Mouse (Mus musculus) monocyte, adult 5-6 weeks (primary cell): ENCODE results near the gene Kif16b. TPM values are rescaled to one million over a fixed set of nuclear protein-coding genes. Genes with fewer than 3 reads are reported as not detected.

Experiments
- ATAC-seq: fragments of 153-309, 156-312 bp; replicated peaks from 2 replicates; pipeline ENCODE4 v1.8.0; 2017; ENCODE audit warnings: mild to moderate bottlenecking; ENCODE audit not compliant: low TSS enrichment, insufficient number of reproducible peaks, severe bottlenecking, poor library complexity, low FRiP score
- total RNA-seq: library from RNA; stranded (forward); fragments of 200-1000, 200-491, 200-594 nt; gene quantifications from 3 replicates; pipeline ENCODE4 v1.2.3, GENCODE M21; 2017

Kif16b gene
- total RNA-seq, 1 experiment from 2014 or later: 18.8 TPM

DNA sequence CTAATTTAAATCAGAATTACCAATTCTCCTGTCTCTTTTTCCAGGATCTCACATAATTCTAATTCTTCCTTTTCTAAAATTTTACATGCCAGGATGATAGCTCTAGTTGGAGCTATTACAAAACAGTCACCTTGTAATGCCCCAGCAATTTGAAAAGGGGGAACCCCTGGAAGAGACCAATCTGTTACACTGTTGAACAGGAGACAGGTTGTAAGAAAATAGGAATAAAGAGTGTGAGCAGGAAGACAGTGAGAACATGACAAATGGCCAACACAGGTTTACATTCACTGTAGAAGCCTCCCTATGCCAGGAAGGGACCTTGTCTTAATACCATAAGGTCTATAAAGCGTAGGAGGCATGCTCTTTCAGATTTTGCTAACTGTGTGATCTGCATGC, 206.4 kb downstream of the Kif16b start:
- ATAC-seq: no peak

DNA sequence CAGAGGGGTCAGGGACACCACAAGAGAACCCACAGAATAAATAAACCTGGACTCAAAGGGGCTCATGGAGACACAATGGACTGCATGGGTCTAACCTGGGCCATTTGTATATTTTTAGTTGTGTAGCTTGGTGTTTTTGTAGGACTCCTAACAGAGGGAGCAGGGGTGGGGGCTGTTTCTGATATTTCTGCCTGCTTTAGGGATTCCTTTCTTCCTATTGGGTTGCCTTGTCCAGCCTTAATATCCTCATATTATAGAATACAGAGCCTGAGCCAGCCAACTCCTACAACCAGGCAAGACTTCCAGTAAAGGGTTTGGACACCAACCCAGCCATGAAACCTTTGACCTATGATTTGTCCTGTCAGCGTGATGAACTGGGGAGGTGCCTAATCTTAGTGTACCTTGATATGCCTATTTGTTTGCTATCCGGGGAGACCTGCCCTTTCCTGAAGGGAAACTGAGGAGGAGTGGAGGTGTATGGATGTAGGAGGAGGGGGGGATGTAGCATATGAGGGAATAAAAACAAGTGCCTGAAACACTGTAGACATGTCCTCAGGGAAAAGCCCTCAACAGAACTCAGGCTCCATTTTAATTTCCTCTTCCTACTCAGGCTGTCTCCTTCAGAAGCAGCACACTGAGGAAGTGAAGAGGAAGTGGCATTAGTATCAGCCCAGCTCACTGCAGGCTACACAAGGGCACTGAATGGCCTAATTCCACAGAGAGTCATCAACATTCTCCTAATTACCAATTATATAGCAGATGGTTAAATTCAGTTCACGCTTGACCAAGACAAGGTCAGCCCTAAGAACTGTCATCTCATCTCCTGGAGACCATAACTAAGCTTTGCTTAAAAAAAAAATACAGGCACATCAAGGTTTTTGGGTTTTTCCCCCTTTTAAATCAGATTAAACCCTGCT, 207.1 kb downstream of the Kif16b start:
- no peak for ATAC-seq

GRCm38 (mm10) chr2:142693461-142693860, 207.9 kb downstream of the Kif16b start:
- ATAC-seq: no peak

- ATAC-seq: no peak
Observed at GRCm38 (mm10) chr2:142689496-142689895, 211.8 kb downstream of the Kif16b start.

- ATAC-seq: no peak
Observed at GRCm38 (mm10) chr2:142687936-142688514, 213.3 kb downstream of the Kif16b start.

DNA sequence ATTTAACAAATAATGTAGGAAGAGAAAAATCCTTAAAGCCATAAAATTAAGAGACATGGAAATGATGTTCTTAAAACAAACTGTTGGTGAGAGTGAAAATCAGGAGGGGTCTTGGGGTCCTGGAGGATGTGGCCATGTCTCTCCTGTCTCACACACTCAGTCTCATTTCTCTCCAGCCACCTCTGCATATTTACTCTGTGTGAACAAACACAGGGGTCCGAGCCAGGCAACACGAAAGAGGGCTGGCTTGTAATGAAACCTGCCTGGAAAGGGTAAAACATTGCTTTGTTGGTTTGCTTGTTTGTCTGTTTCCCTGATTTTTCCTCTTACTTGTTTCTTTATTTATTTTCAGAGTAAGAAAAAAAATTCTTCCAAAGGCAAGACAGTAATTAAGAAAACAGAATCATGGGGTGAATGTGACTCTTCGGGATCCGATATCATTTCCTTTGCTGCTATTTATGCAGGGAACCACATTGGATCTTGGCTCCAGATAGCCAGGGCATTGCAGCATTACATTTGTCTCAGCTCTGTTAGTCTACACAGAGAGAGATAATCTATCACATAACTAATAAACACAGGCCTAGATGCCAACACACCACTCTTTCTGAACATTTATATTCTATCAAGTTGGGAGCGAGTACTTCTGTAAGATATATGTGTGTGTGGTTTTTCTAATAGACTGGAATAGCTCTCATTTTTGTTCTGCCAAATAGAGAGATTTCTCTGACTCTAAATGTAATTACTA, 218.2 kb downstream of the Kif16b start:
- ATAC-seq: no peak

GRCm38 (mm10) chr2:142668426-142668825, 232.9 kb downstream of the Kif16b start:
- ATAC-seq: no peak

- ATAC-seq: no peak
Observed at GRCm38 (mm10) chr2:142651591-142651990, 249.7 kb downstream of the Kif16b start.

DNA sequence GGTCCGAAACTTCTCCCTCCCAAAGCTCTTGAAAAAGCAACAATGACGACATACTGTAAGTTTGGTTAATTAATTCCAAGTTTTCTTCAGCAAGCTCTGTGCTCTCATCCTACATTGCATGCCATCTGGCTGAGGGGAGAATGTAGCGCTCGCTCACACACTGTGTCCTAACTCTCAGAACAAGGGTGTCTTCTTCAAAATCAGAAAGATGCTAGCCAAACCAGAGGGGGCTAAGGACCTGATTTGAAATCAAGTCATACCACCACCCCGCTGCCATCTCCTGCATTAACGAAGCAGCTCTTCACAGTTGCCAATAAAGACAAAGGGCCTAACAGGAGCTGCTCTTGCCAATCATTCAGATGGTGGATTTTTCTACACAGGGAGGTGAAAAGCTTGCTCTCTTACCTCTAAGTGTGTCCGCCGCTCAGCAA, 253.3 kb downstream of the Kif16b start:
- ATAC-seq: no peak

DNA sequence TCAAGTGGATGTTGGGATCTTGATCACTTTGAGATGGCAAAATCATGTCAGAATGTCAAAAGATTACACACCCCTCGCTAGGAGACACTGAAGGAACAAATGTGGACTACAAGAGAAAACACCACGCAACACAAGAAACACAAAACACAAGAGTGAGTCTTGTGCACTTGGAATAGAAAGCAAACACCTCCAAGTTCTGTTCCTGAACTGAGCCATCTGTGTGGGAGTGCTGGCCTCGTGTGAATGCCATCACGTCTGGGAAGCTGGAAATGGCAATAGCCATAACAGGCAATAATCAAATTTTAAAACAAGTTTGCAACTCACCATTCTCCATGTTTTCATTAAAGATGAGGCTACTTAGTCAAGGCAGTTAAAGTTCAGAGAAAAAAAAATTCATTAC, 254.5 kb downstream of the Kif16b start:
- ATAC-seq: no peak

DNA sequence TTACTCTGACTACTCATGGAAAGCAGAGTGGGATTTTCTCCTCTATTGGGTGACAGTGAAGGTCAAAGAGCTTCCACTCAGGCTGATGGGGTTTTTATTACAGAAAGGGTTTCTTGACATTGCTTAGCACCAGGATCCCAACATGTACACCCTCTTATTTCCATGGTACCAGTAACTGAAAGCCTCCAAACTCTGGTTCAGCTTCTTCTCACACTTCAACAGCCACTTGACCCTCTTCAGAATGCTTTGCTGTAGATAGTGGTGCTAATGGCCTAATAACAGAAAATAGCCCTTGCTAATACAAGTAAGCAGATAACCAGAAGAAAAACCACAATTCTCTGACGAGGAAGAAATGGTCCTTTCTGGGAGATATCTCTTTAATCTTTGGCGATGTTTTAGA, 259.6 kb downstream of the Kif16b start:
- ATAC-seq: no peak

- no peak for ATAC-seq
Observed at GRCm38 (mm10) chr2:142635606-142636304, 265.6 kb downstream of the Kif16b start.

- no peak for ATAC-seq
Observed at GRCm38 (mm10) chr2:142633996-142634559, 267.3 kb downstream of the Kif16b start.

DNA sequence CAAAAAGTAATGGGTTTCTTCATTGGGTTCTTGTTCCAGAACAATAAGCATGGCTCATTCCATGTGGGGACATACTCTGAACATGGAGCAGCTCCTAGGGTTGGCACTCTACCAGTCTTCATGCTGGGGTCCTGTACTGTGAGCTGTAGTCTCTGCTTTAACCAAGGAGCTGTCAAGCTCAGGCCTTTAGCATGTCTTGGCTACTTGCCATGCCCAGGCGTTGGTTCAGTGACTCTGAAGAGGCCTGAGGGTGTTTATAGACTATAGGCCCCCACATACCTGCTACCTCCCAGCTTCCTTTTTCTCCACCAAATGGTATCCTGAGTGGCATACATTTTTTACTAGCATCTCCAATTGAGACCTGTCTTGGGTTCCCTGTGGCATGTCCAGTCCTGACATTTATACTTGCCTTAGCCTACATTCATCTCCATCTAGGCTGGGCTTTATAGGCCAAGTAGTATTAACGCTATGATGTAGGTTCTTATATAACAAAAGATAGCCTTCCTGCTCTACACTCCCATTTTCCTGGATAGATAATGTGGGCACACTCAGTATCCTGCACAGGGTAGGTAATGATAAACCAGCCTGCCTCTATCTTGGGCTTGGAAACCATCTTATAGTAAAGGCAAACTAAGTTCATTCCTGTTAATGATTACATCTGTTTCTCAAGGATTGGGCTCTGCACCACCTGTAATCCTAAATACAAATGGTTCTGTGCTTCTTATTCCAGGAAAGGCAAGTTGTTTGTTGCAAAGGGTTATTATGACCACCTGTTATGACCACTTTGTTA, 271.6 kb downstream of the Kif16b start:
- no peak for ATAC-seq

- ATAC-seq: no peak
Observed at GRCm38 (mm10) chr2:142625756-142626155, 275.6 kb downstream of the Kif16b start.

GRCm38 (mm10) chr2:142625101-142625500, 276.2 kb downstream of the Kif16b start:
- ATAC-seq: no peak

GRCm38 (mm10) chr2:142624254-142624653, 277.1 kb downstream of the Kif16b start:
- no peak for ATAC-seq

DNA sequence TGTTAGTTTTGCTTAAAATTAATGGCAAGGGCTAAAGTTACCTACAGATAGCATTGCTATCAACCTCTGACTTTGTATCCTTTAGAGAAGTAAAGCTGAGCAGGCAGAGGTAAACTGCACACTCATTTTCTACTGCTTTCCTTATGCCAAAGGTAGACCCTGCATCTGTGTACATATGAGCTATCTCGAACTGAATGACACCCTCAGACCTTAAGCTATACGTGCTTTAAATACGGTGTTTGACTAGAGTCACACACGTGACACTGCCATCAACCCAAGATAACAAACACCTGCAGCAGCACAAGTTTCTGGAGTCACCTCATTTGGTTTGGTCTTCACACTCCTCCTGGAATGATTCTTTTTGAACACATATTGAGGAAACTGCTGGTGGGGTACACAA, 280.2 kb downstream of the Kif16b start:
- no peak for ATAC-seq
